Mouse (Mus musculus): ENCODE measurements around the gene Ccdc185. TPM values are rescaled to one million over a fixed set of nuclear protein-coding genes. Genes with fewer than 3 reads are reported as not detected.
A peak's percentile ranks its signal among the peaks of the same experiment; 100 is the strongest.

Ccdc185 gene
- polyA plus RNA-seq, 1 experiment from 2014 or later = not detected

- no peak overlapping the region for H3K27ac ChIP-seq (ENCODE audit: low read depth, low read length)
- no peaks in the 10 kb centered on the region for H3K4me1 ChIP-seq (ENCODE audit: control insufficient read depth, insufficient read depth, low read depth, low read length)
- H3K9ac ChIP-seq (ENCODE audit: low read depth, low read length) = no peak overlapping the region
- no peak overlapping the region for H3K4me2 ChIP-seq (ENCODE audit: low read length)
- 67% methylated on average over 6 of the region's 6 CpGs for WGBS
- H3K4me3 ChIP-seq (ENCODE audit: low read length) = no peak overlapping the region
- H3K9me3 ChIP-seq (ENCODE audit: control insufficient read depth, low read length) = no peaks in the 10 kb centered on the region
- H3K36me3 ChIP-seq (ENCODE audit: control insufficient read depth, insufficient read depth, low read length) = no peaks in the 10 kb centered on the region
- no peak for ATAC-seq
- H3K27me3 ChIP-seq (replicated peaks; ENCODE audit: control insufficient read depth, insufficient read depth, low read length) = no peaks in the 10 kb centered on the region
These were observed 34.6 kb downstream of the Ccdc185 start for GRCm38 (mm10) chr1:182714236-182714935.

GRCm38 (mm10) chr1:182711360-182711933, 37.5 kb downstream of the Ccdc185 start:
- Histone ChIP-seq H3K4me1 (ENCODE audit: control insufficient read depth, insufficient read depth, low read depth, low read length) (no peaks in the 10 kb centered on the region), H3K27ac (ENCODE audit: low read depth, low read length) (no peak overlapping the region), H3K27me3 (replicated peaks; ENCODE audit: control insufficient read depth, insufficient read depth, low read length) (no peaks in the 10 kb centered on the region), H3K9ac (ENCODE audit: low read depth, low read length) (no peak overlapping the region), H3K9me3 (ENCODE audit: control insufficient read depth, low read length) (peaks cover 3% of the 10 kb centered on the region; the same call in 1 of the 2 replicates), H3K4me2 (ENCODE audit: low read length) (no peak overlapping the region), H3K36me3 (ENCODE audit: control insufficient read depth, insufficient read depth, low read length) (no peaks in the 10 kb centered on the region), H3K4me3 (ENCODE audit: low read length) (no peak overlapping the region)
- WGBS = 37% methylated on average over 7 of the region's 7 CpGs
- ATAC-seq = peak; percentile 40

GRCm38 (mm10) chr1:182707459-182707858, 41.5 kb downstream of the Ccdc185 start:
- no peak overlapping the region for H3K4me2 ChIP-seq (ENCODE audit: low read length)
- no peak overlapping the region for H3K4me3 ChIP-seq (ENCODE audit: low read length)
- H3K9me3 ChIP-seq (ENCODE audit: control insufficient read depth, low read length) = peaks cover 8% of the 10 kb centered on the region
- H3K9ac ChIP-seq (ENCODE audit: low read depth, low read length) = no peak overlapping the region
- no peaks in the 10 kb centered on the region for H3K4me1 ChIP-seq (ENCODE audit: control insufficient read depth, insufficient read depth, low read depth, low read length)
- no peaks in the 10 kb centered on the region for H3K36me3 ChIP-seq (ENCODE audit: control insufficient read depth, insufficient read depth, low read length)
- no peak for ATAC-seq
- H3K27me3 ChIP-seq (replicated peaks; ENCODE audit: control insufficient read depth, insufficient read depth, low read length) = no peaks in the 10 kb centered on the region
- WGBS = 98% methylated on average over 4 of the region's 4 CpGs
- no peak overlapping the region for H3K27ac ChIP-seq (ENCODE audit: low read depth, low read length)

- H3K27ac ChIP-seq (ENCODE audit: low read depth, low read length) = no peak overlapping the region
- H3K9ac ChIP-seq (ENCODE audit: low read depth, low read length) = no peak overlapping the region
- ATAC-seq = no peak
- H3K4me1 ChIP-seq (ENCODE audit: control insufficient read depth, insufficient read depth, low read depth, low read length) = no peaks in the 10 kb centered on the region
- H3K9me3 ChIP-seq (ENCODE audit: control insufficient read depth, low read length) = peaks cover 8% of the 10 kb centered on the region
- no peaks in the 10 kb centered on the region for H3K36me3 ChIP-seq (ENCODE audit: control insufficient read depth, insufficient read depth, low read length)
- WGBS = 51% methylated on average over 2 of the region's 2 CpGs
- H3K4me2 ChIP-seq (ENCODE audit: low read length) = no peak overlapping the region
- H3K4me3 ChIP-seq (ENCODE audit: low read length) = no peak overlapping the region
- no peaks in the 10 kb centered on the region for H3K27me3 ChIP-seq (replicated peaks; ENCODE audit: control insufficient read depth, insufficient read depth, low read length)
These were observed 44.1 kb downstream of the Ccdc185 start for GRCm38 (mm10) chr1:182704882-182705281.

- 48% methylated on average over 9 of the region's 9 CpGs for WGBS
- no peak overlapping the region for H3K9ac ChIP-seq (ENCODE audit: low read depth, low read length)
- no peaks in the 10 kb centered on the region for H3K4me1 ChIP-seq (ENCODE audit: control insufficient read depth, insufficient read depth, low read depth, low read length)
- H3K9me3 ChIP-seq (ENCODE audit: control insufficient read depth, low read length) = no peaks in the 10 kb centered on the region
- H3K27me3 ChIP-seq (replicated peaks; ENCODE audit: control insufficient read depth, insufficient read depth, low read length) = no peaks in the 10 kb centered on the region
- peak; percentile 71 for ATAC-seq
- H3K4me2 ChIP-seq (ENCODE audit: low read length) = no peak overlapping the region
- no peaks in the 10 kb centered on the region for H3K36me3 ChIP-seq (ENCODE audit: control insufficient read depth, insufficient read depth, low read length)
- no peak overlapping the region for H3K4me3 ChIP-seq (ENCODE audit: low read length)
- H3K27ac ChIP-seq (ENCODE audit: low read depth, low read length) = peak overlapping the region; percentile 37; the same call in 1 of the 2 replicates
These were observed 49.3 kb downstream of the Ccdc185 start for GRCm38 (mm10) chr1:182699392-182700347.

Other genes starting within 250 kb of the Ccdc185 start
- gene Capn2, start 231.6 kb downstream of the Ccdc185 start, polyA plus RNA-seq (2015; fragmentation: Nextera tagmentation; extraction: Ambion mirVana) = 93.9 and 102 TPM in 2 replicates
- 0.09 TPM in 1 of 2 replicates, not detected in the other for gene Capn8, start 184.2 kb downstream of the Ccdc185 start, polyA plus RNA-seq (2015; fragmentation: Nextera tagmentation; extraction: Ambion mirVana)
- 83.1 and 85.0 TPM in 2 replicates for gene Susd4, start 14.7 kb upstream of the Ccdc185 start, polyA plus RNA-seq (2015; fragmentation: Nextera tagmentation; extraction: Ambion mirVana)
- gene Tlr5, start 205.6 kb upstream of the Ccdc185 start, polyA plus RNA-seq (2015; fragmentation: Nextera tagmentation; extraction: Ambion mirVana) = 0.19 and 0.60 TPM in 2 replicates